Mouse (Mus musculus) forelimb bud, embryonic 11.5 days (tissue): Measurements from ENCODE around the gene Arhgap45.
A peak's percentile ranks its signal among the peaks of the same experiment; 100 is the strongest.
"Not testable (repeated sequence)": the region's sequence is repeated elsewhere in the genome, so short reads cannot be mapped to it uniquely, and the experiment has no call there.

Experiments
- DNase-seq: peaks from one replicate; pipeline ENCODE4 v3.0.0-alpha.2; 2012; ENCODE audit warnings: low read depth, low spot score

The Arhgap45 gene

DNA sequence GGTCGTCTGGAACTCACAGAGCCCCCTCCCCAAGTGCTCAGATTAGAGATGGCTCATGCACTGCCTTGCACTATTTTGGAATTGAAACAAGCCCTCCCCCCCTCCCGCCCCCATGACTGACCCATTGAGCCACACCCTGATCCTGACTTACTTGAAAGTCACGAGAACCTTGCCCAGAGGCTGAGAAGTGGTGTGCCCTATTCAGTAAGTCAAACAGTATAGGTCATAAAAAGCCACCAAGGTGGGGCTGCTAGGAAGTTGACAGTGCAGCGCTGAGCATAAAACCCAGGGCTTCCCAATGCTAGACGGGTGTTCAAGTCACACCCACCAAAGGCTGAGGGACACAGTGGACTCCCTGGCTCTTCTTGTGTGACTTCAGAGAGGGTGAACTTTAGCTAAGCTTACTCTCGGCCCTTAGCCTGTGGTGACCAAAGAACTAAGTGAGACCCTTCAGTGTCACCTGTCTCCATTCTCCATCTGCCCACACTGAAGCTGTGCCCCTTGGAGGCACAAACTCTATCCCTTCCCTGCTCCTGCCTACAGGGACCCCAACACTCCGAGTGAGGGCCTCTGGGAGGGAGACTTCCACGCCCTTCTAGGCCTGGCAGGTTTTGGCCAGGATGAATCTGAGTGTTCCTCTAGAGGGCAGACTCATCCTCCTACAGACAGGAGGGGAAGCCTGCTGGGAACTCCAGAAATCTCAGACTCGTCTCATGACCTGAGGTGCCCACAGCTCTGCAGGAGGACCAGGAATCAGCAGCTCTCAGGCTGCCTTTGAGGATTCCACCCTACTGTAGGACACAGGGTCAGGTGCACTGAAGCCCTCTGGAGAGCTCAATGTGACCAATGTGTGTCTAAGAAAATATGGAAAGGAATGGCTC, 17.3 kb downstream of the Arhgap45 start:
- DNase-seq, result no peak

DNA sequence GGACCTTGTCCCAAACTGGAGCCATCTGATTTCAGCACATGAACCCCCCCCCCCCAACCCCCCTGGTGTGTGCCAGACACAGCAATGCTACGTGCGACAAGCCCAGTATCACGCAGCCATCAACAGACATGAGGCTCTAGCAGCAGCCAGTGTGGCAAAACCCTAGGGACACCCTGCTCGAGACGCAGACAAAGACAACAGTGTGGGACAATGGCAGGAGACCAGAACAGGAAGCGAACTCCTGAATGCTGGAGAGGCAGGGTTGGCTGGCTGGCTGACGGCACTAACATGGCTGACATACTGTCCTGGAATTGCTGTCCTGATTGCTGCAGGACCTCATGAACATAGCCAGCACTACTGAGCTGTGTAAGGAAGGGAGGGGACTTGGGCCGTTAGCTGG, 18.7 kb downstream of the Arhgap45 start:
- DNase-seq, result no peak

DNA sequence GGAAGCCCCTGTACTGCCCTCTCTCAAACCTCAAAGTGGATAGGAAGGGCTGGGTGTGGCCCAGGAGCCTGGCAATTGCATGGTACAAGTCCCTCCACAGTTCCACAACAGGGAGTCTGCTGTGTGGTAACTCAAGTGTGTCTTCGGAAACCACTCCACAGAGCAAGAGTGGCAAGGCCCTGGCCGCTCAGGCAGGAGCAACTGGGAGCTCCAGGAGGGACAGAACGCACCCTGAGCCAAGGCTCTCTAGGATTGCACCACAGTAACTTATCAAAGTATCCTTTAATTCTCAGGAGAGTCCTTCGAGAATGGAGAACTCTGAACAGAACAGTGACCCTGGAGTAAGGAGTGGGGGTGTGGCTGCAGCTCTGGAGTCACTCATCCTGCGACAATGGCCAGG, 19.2 kb downstream of the Arhgap45 start:
- DNase-seq, result no peak

DNA sequence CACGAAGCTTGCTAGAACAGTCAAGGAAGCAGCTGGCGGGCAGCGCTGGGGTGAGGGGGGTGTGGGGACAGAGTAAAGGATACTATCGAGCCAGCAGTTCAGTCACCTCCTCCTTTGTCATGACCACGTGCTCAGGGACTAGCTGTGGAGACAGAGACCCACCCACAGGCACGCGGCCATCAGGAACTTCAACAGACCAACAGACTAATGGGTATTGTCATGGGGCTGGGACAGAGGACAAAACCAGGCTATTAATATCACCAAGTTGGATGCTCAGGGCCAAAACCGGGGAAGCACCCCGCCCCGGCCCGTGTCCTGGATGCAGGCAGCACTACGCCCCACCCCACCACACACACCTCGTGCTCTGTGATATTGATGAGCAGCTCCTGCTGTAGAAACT, 20.4 kb downstream of the Arhgap45 start:
- DNase-seq, result no peak

DNA sequence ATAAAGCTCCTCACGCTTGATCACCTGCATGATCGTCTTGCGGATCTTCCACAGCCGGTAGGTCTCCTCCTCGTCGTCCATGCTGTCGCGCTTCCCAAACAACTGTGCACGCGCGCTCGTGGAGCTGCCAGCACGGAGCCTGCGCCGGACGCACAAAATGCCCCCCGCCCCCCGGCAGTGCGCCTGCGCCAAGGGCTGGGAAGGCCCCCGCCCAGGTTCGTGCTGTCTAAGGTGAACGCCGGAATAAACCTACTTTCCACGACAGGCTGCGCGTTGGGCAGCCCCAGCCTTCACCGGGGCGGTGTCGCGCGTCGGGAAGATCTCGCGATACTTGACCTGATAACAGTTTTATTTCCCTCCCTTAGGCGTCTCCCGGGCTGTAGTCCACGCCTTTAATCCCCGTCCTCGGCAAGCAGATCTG, 23.1 kb downstream of the Arhgap45 start, which contains the start of gene Polr2e:
TSS of gene Polr2e (minus strand) at position 237 of the 421 bp plus-strand sequence.
- peak; percentile 98 for DNase-seq

DNA sequence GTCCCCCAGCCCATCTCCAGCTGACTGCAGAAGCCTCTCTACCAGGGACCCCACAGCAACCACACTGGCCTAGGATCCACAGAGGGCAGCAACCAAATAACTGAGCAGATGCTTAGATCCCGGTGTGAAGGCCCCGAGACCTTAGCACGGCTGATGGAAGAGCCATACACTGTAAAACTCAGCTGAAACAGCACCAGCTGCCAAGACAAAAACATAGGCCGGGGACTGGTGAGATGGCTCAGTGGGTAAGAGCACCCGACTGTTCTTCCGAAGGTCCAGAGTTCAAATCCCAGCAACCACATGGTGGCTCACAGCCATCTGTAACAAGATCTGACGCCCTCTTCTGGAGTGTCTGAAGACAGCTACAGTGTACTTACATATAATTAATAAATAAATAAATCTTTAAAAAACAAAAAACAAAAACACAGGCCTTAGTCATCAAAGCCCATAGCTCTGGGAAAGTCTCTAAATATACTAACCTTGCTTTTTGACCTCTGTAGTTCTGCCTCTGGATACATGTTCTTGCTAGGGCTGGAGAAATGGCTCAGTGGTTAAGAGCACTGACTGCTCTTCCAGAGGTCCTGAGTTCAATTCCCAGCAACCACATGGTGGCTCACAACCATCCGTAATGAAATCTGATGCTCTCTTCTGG, 25.1 kb downstream of the Arhgap45 start:
- DNase-seq, result not testable (repeated sequence)

DNA sequence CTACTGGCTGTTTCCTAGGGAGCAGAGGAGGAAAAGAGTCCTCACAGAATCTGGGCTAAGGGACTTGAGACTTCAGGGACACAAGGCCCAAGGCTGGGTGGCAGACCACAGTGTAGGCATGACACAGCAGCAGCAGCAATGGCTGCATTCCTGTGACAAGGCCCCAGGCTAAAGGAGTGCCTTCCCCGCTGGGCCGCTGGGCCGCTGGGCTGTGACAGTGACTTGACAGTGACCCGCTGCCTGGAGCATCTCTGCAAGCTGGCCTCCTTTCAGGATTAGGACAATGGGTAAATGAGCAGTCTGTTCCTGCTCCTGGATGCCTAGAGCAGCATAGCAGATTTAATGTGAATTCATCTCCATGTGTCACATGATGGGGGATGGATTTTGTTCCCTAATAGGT, 27.6 kb downstream of the Arhgap45 start:
- no peak for DNase-seq

DNA sequence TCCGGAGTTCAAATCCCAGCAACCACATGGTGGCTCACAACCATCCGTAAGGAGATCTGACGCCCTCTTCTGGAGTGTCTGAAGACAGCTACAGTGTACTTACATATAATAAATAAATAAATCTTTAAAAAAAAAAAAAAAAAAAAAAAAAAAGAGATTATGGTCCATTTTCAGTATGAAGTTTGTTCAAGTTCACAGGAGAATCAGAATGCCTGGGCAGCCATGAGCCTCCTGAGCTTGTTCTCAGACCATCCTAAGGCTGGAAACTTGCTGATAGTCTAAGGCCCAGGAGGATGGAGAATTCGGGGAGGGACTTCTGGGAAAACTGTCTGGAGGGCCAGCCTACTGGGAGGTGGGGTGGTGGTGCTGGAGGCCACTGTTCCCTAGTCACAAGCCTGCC, 28.9 kb downstream of the Arhgap45 start:
- not testable (repeated sequence) for DNase-seq

DNA sequence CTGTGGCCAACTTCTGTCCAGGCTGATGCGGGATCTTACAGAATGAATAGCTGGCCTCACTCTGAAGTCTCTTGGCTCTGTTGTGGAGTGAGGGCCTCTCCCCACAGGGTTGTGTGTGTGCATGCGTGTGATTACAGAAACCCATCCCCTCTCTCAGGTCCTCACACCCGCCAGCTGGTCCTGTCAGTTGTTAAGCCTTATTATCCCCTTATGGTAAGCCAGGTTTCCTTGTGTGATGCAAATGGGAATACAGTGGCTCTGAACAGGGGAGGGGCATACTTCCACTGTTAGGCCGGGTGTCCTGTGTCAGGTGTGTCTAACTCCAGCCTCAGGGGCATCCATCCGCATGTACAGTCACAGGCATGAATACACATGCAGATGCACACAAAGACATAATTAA, 29.3 kb downstream of the Arhgap45 start:
- no peak for DNase-seq

DNA sequence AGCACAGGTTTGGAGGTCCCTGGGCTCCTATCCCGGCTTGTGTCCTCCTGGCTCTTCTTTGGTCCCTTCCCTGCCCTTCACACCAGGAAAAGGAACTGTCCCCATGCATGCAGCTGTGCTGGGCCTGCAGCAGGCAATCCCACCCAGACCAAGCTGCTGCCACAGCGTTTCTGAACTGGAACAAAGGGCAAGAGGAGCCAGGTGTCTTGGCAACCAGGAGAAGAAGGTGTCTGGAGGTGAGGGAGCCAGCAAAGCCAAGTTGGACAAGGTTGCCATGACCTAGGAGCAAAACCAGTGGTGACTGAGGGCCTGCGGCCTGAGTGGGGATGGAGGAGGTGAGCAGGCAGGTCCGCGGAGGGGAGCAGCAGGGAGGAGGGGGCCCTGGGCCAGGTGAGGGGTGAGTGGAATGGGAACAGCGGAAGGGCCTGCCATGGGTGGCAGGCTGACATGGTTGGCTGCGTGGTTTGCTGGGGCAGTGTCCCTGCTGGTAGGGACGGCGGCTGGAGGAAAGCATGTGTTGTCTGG, 30.6 kb downstream of the Arhgap45 start, which contains the start of gene Gpx4:
TSS of gene Gpx4 (plus strand) at position 126 of the 525 bp plus-strand sequence.
- DNase-seq, result no peak

DNA sequence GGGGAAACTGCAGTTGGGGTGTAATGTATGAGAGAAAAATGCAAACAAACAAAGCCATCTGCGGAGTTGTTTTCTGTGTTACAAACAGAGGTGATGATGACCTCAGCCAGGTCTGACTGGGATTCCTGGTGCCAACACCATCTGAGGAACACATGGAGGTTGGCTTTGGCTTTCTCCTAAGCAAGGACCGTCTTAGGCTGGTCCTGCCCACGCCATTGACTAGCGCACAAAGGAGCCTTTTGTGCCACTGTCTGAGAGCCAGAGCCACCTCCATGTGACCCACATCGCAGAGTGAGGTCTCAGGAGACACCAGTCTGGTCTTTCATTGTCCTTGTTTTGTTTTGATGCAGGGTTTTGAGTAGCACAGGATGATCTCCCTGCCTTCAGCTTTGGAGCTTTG, 31.9 kb downstream of the Arhgap45 start:
- DNase-seq, result peak; percentile 11

DNA sequence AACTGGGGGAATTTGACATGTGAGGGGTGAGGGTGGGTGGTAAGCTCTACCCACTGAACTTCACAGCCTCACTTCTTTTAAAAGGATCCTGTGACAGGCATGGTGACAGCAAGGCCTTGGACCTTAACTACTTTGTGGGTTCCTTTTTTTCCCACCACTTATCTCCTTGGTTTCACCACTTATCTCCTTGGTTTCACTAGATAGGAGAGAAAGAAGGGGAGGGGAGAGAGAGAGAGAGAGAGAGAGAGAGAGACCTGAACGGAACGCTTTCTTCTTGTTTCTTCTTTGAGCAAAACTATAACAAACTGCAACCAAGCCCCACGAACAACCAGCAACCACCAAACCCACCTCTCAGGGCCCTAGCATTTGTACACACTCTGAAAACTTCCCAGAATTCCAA, 32.4 kb downstream of the Arhgap45 start:
- DNase-seq, result peak; percentile 26

DNA sequence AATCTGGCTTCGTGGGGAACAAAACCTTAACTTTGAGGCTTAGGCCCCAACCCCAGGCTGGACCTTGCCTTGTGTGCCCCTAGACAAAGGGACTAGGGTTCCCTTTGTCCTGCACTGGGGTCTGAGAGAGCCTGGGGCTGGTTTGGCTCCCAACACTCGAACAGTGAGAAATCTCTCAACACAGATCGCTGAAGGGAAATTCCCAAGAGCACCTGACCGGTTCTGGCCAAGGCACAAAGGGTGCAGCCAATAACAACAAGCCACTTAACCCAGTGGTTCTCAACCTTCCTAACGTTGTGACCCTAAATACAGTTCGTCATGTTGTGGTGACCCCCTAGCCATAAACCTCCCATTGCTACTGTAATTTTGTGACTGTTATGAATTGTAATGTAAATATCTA, 33.8 kb downstream of the Arhgap45 start:
- no peak for DNase-seq

DNA sequence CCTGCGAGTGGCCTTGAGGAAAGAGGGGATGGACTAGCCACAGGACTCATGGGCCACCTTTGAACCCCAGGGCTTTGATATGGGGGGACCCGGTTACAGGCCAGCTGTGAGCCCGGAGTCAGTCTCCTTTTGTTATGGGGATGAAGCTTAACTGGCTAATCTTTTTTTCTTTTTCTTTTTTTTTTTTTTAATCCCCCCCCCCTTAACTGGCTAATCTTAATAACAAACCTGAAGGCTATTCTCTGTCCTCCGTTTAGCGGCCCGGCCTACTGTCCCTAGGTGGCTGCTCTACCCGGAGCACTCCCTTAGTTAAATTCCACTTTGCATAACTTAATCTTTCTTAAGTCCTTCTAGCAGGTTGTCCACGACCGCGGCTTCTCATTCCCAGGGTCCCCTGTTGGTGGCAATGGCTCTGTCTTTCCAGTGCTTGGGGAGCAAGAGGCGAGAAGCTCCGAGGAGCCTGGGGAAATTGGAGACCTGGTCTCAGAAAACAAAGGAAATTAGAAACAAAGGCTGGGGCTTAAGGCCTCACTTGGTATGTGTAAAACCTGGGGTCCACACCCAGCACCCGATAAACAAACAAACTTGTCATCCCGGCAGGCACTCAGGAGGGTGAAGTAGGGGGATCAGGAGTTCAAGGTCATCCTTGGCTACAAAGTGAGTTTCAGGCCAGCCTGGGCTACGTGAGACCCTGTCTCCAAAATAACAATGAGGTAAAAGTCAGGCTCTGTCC, 34.6 kb downstream of the Arhgap45 start:
- no peak for DNase-seq

DNA sequence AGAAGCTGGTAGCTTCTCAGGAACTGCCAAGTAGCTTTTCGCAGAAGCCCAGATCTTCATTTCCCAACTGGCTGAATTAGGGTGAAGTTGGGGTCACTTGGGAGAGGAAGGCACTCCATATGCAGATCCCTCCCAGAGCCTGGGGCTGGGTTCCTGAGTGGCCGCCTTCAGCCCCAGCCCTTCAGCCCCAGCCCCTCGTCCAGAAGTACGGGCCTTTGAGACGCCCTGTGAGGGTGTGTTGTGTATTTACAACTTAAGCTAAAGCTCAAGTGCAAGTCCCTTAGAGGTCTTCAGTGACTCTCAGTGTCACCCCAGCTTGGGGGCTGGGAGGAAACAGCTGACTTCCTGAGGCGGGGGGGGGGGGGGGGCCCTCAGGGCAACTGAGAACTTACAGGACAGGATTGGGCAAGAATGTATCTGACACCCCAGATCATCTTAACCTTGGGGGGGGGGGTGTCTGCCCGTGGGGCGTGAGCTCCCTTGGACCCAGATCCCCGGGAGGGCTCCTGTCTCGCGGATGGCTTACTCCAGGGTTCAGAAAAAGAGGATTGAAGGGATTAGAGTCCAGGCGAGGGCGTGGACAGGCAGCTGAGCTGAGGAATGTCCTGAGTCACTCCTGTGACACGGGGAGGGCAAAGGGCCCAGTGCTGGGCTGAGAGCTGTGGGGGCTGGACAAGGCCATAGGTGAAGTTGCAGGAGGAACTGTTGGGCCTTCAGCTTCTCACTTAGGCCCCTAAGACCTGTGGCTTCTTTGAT, 35.3 kb downstream of the Arhgap45 start:
- no peak for DNase-seq

DNA sequence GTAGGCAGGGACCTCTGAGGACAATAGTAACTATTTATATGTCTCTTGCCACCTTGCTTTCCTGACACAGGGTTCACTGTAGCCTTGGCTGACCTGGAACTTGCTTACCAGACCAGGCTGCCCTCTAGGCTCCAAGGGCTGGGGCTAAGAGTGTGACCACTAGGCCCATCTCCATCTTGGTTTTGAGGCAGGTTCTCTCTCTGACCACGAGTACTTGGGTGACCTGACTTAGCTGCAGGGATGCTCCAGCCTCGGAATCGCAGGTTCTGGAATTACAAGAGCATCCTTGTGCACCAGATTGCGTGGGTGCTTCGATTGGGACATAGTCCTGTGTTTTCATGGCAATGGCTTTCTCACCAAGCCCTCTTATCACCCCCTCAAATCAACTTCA, 35.9 kb downstream of the Arhgap45 start:
- DNase-seq, result no peak

DNA sequence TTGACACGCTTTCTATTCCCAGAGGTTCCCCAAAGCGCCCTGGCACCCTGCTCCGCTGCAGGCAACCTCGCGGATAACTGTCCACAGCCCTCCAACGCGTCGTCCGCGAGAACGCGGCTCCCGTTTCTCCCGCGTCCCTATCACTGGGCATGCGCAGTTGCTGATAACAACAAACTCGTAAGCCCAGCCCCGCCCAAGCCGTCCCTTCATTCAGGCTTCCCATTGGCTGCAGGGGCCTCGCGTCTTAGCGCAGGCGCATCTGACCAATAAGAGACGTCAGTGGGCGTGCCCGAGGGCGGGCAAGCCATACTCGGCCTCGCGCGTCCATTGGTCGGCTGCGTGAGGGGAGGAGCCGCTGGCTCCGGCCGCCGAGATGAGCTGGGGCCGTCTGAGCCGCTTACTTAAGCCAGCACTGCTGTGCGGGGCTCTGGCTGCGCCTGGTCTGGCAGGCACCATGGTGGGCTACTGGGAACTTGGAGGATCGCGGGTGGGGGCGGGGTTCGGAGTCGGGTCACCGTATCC, 36.9 kb downstream of the Arhgap45 start:
- peak; percentile 99 for DNase-seq

DNA sequence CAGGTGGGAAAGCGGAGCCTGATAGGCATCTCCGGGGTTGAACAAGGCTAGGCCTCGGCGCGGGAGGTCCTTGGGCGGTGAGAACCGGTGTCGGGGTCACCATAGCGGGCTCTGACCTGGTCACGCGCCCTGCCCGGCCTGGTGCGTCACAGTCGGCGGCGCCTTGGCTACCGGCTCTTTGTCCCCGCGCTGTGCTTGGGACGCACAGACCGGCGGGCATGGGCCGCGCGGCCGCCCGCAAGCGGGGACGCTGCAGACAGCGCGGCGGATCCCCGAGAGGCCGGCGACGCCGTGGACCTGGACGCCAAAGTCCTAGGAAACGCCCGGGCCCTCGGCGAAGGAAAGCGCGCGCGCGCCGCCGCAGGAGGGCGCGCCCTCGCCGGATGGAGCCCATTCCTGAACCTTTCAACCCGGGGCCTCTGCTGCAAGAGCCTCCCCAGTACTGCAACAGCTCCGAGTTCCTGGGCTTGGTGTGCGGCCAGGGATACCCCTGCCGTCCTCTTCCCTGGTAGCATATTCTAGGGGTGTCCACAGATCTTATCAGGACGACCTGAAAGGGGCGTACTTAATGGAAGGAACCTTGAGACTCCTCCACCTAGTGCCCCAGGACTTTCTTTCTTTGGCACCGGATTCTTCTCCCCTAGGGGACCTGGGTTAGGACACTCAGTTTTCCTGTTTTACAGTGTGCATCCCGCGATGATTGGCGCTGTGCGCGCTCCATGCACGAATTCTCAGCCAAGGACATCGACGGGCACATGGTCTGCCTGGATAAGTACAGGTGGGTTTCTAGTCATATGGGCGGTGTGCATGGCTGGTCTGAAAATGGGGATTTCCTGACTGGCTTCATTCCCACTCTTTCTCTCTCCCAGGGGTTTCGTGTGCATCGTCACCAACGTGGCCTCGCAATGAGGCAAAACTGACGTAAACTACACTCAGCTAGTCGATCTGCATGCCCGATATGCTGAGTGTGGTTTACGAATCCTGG, 37.7 kb downstream of the Arhgap45 start:
- peak; percentile 41 for DNase-seq

DNA sequence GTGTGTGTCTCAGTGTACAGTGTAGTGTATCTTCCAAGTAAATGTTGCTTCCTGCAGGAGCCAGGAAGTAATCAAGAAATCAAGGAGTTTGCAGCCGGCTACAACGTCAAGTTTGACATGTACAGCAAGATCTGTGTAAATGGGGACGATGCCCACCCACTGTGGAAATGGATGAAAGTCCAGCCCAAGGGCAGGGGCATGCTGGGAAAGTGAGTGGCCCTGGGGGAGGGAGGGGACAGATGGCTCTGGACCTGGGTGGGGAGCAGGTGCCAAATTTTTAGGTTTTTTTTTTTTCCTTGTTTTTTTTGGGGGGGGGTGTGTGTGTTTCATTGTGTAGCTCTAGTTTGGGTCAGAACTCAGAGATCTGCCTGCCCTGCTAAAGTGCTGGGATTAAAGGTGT, 38.5 kb downstream of the Arhgap45 start:
- not testable (repeated sequence) for DNase-seq

DNA sequence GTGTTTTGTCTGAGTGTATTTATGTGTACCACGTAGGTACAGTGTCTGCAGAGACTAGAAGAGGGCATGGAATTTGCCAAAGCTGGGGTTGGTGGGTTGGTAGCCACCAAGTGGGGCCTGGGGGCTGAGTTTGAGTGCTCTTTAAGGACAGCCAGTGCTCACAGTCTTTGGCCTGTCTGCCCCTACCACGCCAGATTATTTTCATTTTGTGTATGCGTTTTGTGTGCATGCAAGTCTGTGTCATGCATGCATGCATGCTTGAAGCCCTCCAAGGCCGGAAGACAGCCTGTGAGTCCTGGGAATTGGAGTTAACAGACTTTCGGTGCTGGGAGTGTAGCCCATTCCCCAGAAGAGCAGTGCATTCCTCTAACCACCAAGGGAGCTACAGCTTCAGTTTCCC, 38.9 kb downstream of the Arhgap45 start:
- DNase-seq, result no peak
